Mouse (Mus musculus) forebrain, embryonic 11.5 days (tissue): ENCODE results near the gene Ly6g6c. TPM values are rescaled to one million over a fixed set of nuclear protein-coding genes. Genes with fewer than 3 reads are reported as not detected.

Experiments
- ATAC-seq: fragments of 200-750 bp; cut with Nextera tagmentation; replicated peaks from 2 replicates; pipeline ENCODE4 v1.8.0; 2017; ENCODE audit warnings: moderate TSS enrichment; ENCODE audit not compliant: low FRiP score
- DNase-seq: peaks from one replicate; pipeline ENCODE4 v3.0.0-alpha.2; 2017; ENCODE audit warnings: low spot score
- H3K27ac ChIP-seq: fragments of 300-500 bp; sonication (generic); 2 replicates; pipeline ENCODE4 v1.5.1; 2014; ENCODE audit warnings: low read depth, low read length
- H3K27me3 ChIP-seq: fragments of 300-500 bp; sonication (generic); 2 replicates; pipeline ENCODE4 v1.6.1; 2014; ENCODE audit warnings: mild to moderate bottlenecking, low read length, mixed read lengths; ENCODE audit not compliant: control insufficient read depth, insufficient read depth
- H3K36me3 ChIP-seq: fragments of 300-500 bp; sonication (generic); 2 replicates; pipeline ENCODE4 v1.6.1; 2014; ENCODE audit warnings: mild to moderate bottlenecking, low read length, moderate library complexity, mixed read lengths; ENCODE audit not compliant: control insufficient read depth, insufficient read depth
- H3K4me1 ChIP-seq: fragments of 300-500 bp; sonication (generic); replicated peaks from 2 replicates; pipeline ENCODE4 v1.6.1; 2014; ENCODE audit warnings: low read length, mixed read lengths; ENCODE audit not compliant: control insufficient read depth, insufficient read depth
- H3K4me2 ChIP-seq: fragments of 300-500 bp; sonication (generic); 2 replicates; pipeline ENCODE4 v1.6.1; 2014; ENCODE audit warnings: low read depth, mild to moderate bottlenecking, low read length, moderate library complexity, mixed read lengths; ENCODE audit not compliant: severe bottlenecking
- H3K4me3 ChIP-seq: fragments of 300-500 bp; sonication (generic); 2 replicates; pipeline ENCODE4 v1.5.1; 2014; ENCODE audit warnings: low read depth, low read length
- H3K9ac ChIP-seq: fragments of 300-500 bp; sonication (generic); 2 replicates; pipeline ENCODE4 v1.6.1; 2014; ENCODE audit warnings: low read length
- H3K9me3 ChIP-seq: fragments of 300-500 bp; sonication (generic); 2 replicates; pipeline ENCODE4 v1.6.1; 2016; ENCODE audit warnings: low read length, mixed read lengths; ENCODE audit not compliant: control insufficient read depth
- WGBS: fragments of 180-500 bp; shearing (Covaris S2); extraction: QIAGEN DNeasy Blood & Tissue Kit; methylation state at CpG from one replicate; pipeline ENCODE4 v1.1.7; 2014; 5-methylcytosine and 5-hydroxymethylcytosine counted together
- polyA plus RNA-seq: library from polyadenylated mRNA; unstranded; fragments of >200 nt; fragmentation: Nextera tagmentation; extraction: Ambion mirVana; gene quantifications from 2 replicates; pipeline ENCODE4 v1.2.1, GENCODE M21; 2014

Gene Ly6g6c
- polyA plus RNA-seq, 1 experiment from 2014 or later, result 0.20 TPM

DNA sequence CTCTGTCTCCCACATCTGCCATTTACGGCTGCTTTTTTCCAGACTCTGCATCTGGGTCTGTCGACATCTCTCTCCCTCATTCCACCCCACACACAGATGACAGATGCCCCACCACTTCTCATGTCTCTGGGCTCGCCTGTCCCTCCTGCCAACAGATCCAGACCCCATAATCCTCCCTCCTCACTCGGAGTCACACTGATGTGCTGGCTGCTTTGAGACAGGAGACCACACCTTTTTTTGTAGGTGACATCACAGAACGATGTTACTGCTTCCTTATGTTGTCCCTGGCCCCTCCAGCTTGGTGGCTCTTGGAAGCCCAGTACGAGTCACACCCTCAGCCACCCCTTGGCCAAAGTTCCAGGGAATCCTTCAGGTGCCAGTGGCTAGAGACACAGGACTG lies 15.1 kb downstream of the Ly6g6c start:
- Histone ChIP-seq H3K4me1 (peaks cover 11% of the 10 kb centered on the region; the same call in 1 of the 2 replicates), H3K9me3 (no peaks in the 10 kb centered on the region), H3K36me3 (no peaks in the 10 kb centered on the region), H3K4me3 (no peak overlapping the region), H3K27me3 (no peaks in the 10 kb centered on the region), H3K9ac (no peak overlapping the region), H3K27ac (no peak overlapping the region), H3K4me2 (no peak overlapping the region)
- no peak for ATAC-seq
- DNase-seq, result no peak
- WGBS, result 66% methylated on average over 6 of the region's 6 CpGs

DNA sequence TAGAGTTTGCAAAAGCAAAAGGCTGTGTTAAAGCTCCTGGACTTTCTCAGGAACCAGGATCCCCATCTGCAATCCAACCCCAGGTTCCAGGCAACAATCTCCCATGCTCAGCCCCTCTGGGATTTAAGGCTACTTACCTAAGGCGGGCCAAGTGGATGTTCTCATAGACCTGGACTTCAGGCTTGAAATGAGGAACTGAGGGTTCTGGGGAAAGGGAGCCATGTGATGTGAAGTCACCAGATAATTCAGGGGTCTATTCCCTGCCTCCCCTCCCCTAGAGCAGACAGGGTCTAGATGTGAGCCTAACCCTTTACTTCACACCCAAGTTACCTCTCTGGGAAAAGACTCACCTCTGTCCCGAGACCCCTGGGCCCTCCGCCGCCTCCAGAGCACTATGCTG lies 15.5 kb downstream of the Ly6g6c start:
- Histone ChIP-seq H3K4me1 (peaks cover 11% of the 10 kb centered on the region; the same call in 1 of the 2 replicates), H3K4me3 (no peak overlapping the region), H3K4me2 (no peak overlapping the region), H3K27me3 (no peaks in the 10 kb centered on the region), H3K9ac (no peak overlapping the region), H3K27ac (no peak overlapping the region), H3K9me3 (no peaks in the 10 kb centered on the region), H3K36me3 (no peaks in the 10 kb centered on the region)
- WGBS, result 74% methylated on average over 4 of the region's 4 CpGs
- no peak for ATAC-seq
- no peak for DNase-seq

DNA sequence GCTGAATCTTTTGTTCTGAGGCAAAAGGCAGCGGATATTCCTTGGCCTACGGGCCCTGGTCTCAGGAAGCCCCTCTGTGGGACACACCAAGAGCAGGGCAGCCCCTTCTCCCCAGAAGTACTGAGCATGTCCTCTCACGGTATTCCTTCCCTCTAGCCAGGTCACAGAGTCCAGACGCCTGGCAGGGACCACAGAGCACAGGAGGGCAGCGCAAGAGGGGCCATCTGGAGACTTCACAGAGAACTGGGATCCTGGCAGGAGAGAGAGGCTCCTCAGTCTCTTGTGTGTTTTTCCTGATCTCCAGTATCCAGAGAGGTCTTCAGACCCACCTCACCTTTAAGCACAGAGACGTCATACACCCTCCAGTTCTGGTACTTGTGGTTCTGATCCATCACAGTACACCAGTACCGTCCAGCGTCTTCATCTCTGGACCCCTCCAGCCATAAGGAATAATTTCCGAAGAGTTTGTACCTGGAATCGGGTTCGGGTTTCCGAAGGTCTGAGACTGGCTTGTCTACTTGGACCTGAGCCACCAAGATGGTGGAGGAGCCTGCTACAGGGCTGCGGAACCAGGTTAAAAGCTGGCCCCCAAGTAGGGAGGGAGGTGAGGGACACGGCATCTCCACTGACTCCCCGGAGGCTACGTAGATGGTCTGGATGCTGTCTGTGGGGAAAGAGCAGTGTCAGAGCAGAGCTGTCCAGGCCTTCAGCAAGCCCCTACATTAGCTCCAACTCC lies 17.8 kb downstream of the Ly6g6c start:
- no peaks in the 10 kb centered on the region for H3K4me1 ChIP-seq
- H3K27ac ChIP-seq, result no peak overlapping the region
- no peak overlapping the region for H3K4me3 ChIP-seq
- H3K9ac ChIP-seq, result no peak overlapping the region
- H3K36me3 ChIP-seq, result no peaks in the 10 kb centered on the region
- H3K27me3 ChIP-seq, result no peaks in the 10 kb centered on the region
- H3K4me2 ChIP-seq, result no peak overlapping the region
- whole genome bisulfite sequencing, result 86% methylated on average over 16 of the region's 16 CpGs
- no peaks in the 10 kb centered on the region for H3K9me3 ChIP-seq
- no peak for DNase-seq
- ATAC-seq, result no peak

- ATAC-seq (no peak), DNase-seq (no peak)
- WGBS, result 90% methylated on average over 3 of the region's 3 CpGs
- Histone ChIP-seq H3K27me3 (no peaks in the 10 kb centered on the region), H3K27ac (no peak overlapping the region), H3K9ac (no peak overlapping the region), H3K9me3 (no peaks in the 10 kb centered on the region), H3K4me1 (no peaks in the 10 kb centered on the region), H3K4me2 (no peak overlapping the region), H3K36me3 (no peaks in the 10 kb centered on the region), H3K4me3 (no peak overlapping the region)
Measured at GRCm38 (mm10) chr17:35083929-35084497, 18.8 kb downstream of the Ly6g6c start.

DNA sequence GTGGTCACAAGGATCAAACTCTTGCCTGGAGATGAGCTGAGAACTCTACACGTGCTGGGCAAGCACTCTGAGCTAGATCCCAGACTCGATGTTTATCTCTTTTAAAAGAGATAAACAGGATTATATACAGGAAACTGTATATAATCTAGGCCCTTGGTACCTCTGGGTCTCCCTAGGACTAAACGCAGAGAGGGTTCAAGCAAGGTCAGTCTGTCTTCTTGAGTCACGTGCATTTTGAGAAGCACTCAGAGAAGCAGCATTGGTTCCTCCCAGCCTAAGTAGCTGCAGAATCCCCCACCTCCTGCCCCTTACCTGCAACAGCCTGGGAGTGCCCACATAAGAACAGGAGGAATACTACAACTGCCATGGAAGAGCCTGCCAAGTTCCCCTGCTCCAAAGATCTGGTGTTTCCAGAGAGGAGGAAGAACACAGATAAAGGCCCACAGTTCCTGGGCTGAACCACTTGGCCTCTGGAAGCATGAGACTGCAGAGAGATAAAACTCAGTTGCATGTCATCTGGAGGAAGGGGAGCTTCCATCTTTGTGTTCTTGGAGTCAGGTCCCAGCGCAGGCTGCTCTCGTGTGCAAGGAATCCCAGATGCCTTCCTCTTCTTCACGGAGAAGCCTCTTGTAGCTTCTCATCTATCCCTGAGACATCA lies 20.1 kb downstream of the Ly6g6c start, which contains the start of gene Ly6g6f:
Ly6g6f (minus strand) TSS at position 403 of the 658 bp plus-strand sequence.
- no peak within 1 kb of the TSS for H3K4me2 ChIP-seq
- H3K27ac ChIP-seq, result no peak within 1 kb of the TSS
- 81% methylated on average over 7 of the region's 7 CpGs for WGBS
- H3K4me3 ChIP-seq, result no peak within 1 kb of the TSS
- no peak within 1 kb of the TSS for H3K9ac ChIP-seq
- DNase-seq (no peak), ATAC-seq (no peak)
- H3K9me3 ChIP-seq, result no peaks in the 10 kb centered on the region
- H3K36me3 ChIP-seq, result no peaks in the 10 kb centered on the region
- no peaks in the 10 kb centered on the region for H3K27me3 ChIP-seq
- H3K4me1 ChIP-seq, result peaks cover 5% of the 10 kb centered on the region; the same call in 1 of the 2 replicates

DNA sequence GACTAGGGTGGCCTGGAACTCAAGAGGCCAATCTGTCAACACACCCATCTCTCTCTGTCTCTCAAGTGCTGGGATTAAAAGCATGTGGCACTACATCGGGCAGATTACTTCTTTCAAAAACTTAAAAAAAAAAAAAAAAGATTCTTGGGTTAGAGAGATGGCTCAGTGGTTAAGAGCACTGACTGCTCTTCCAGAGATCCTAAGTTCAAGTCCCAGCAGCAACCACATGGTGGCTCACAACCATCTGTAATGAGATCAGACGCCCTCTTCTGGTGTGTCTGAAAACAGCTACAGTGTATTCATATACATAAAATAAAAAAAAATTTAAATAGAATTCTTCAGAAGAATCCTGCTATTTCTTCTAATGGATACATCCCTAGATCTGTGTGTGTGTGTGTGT lies 23.0 kb downstream of the Ly6g6c start:
- WGBS, result 48% methylated on average over 2 of the region's 2 CpGs
- Histone ChIP-seq H3K9me3 (no peaks in the 10 kb centered on the region), H3K4me2 (no peak overlapping the region), H3K36me3 (no peaks in the 10 kb centered on the region; the same call in 1 of the 2 replicates), H3K9ac (no peak overlapping the region), H3K27ac (no peak overlapping the region), H3K4me3 (no peak overlapping the region), H3K4me1 (peaks cover 6% of the 10 kb centered on the region; the same call in 1 of the 2 replicates), H3K27me3 (no peaks in the 10 kb centered on the region)
- ATAC-seq (no peak), DNase-seq (no peak)

GRCm38 (mm10) chr17:35088825-35089644 lies 23.8 kb downstream of the Ly6g6c start, which contains the start of gene Abhd16a:
Gene Abhd16a, plus strand, starts transcription at chr17:35089263.
- H3K27me3 ChIP-seq, result no peaks in the 10 kb centered on the region
- 3% methylated on average over 63 of the region's 67 CpGs for WGBS
- peak within 1 kb of the TSS; percentile 67 for H3K4me2 ChIP-seq
- H3K4me1 ChIP-seq, result peaks cover 6% of the 10 kb centered on the region; the same call in 1 of the 2 replicates
- H3K36me3 ChIP-seq, result no peaks in the 10 kb centered on the region; the same call in 1 of the 2 replicates
- no peaks in the 10 kb centered on the region for H3K9me3 ChIP-seq
- ATAC-seq, result peak; percentile 98
- H3K4me3 ChIP-seq, result peak within 1 kb of the TSS; percentile 60
- peak within 1 kb of the TSS; percentile 93 for H3K27ac ChIP-seq
- peak within 1 kb of the TSS; percentile 90 for H3K9ac ChIP-seq
- DNase-seq, result peak; percentile 96
